Mouse (Mus musculus) kidney, adult 9 months (tissue): ENCODE measurements around the gene Aldh1a7.
A peak's percentile ranks its signal among the peaks of the same experiment; 100 is the strongest.
"Not testable (repeated sequence)": the region's sequence is repeated elsewhere in the genome, so short reads cannot be mapped to it uniquely, and the experiment has no call there.

Experiments
- DNase-seq: peaks from one replicate; pipeline ENCODE4 v3.0.0; 2022

Aldh1a7 gene

GRCm38 (mm10) chr19:20727381-20727780, at the start of gene Aldh1a7:
Aldh1a7 (minus strand) TSS chr19:20727562.
- DNase-seq: peak; percentile 69

GRCm38 (mm10) chr19:20775681-20776080, 48.3 kb upstream of the Aldh1a7 start:
- DNase-seq: no peak

- DNase-seq: no peak
These were observed 46.6 kb upstream of the Aldh1a7 start for GRCm38 (mm10) chr19:20773941-20774340.

GRCm38 (mm10) chr19:20764214-20764613, 36.9 kb upstream of the Aldh1a7 start:
- peak; percentile 46 for DNase-seq

- no peak for DNase-seq
These were observed 34.5 kb upstream of the Aldh1a7 start for GRCm38 (mm10) chr19:20761675-20762426.

- DNase-seq: no peak
These were observed 33.8 kb upstream of the Aldh1a7 start for GRCm38 (mm10) chr19:20761119-20761518.

- peak; percentile 16 for DNase-seq
These were observed 17.3 kb upstream of the Aldh1a7 start for GRCm38 (mm10) chr19:20744630-20745029.

GRCm38 (mm10) chr19:20728278-20728677, 916 bp upstream of the Aldh1a7 start:
- peak; percentile 27 for DNase-seq

- no peak for DNase-seq
These were observed 4.4 kb downstream of the Aldh1a7 start for GRCm38 (mm10) chr19:20722913-20723312.

- DNase-seq: no peak
These were observed 7.1 kb downstream of the Aldh1a7 start for GRCm38 (mm10) chr19:20720298-20720697.

- DNase-seq: peak; percentile 49
These were observed 11.7 kb downstream of the Aldh1a7 start for GRCm38 (mm10) chr19:20715617-20716016.

GRCm38 (mm10) chr19:20715093-20715492, 12.3 kb downstream of the Aldh1a7 start:
- peak; percentile 5 for DNase-seq

GRCm38 (mm10) chr19:20714543-20714942, 12.8 kb downstream of the Aldh1a7 start:
- peak; percentile 59 for DNase-seq

GRCm38 (mm10) chr19:20707159-20707558, 20.2 kb downstream of the Aldh1a7 start:
- DNase-seq: no peak

GRCm38 (mm10) chr19:20706747-20707146, 20.6 kb downstream of the Aldh1a7 start:
- DNase-seq: peak; percentile 49

- no peak for DNase-seq
These were observed 25.3 kb downstream of the Aldh1a7 start for GRCm38 (mm10) chr19:20702074-20702473.

GRCm38 (mm10) chr19:20677697-20678355, 49.5 kb downstream of the Aldh1a7 start:
- DNase-seq: no peak

GRCm38 (mm10) chr19:20654141-20654873, 73.1 kb downstream of the Aldh1a7 start:
- DNase-seq: peak; percentile 75

GRCm38 (mm10) chr19:20653082-20653676, 74.2 kb downstream of the Aldh1a7 start:
- no peak for DNase-seq

- peak; percentile 80 for DNase-seq
These were observed 77.4 kb downstream of the Aldh1a7 start for GRCm38 (mm10) chr19:20650008-20650407.

- not testable (repeated sequence) for DNase-seq
These were observed 79.9 kb downstream of the Aldh1a7 start for GRCm38 (mm10) chr19:20647496-20647895.

- no peak for DNase-seq
These were observed 83.0 kb downstream of the Aldh1a7 start for GRCm38 (mm10) chr19:20644346-20644745.
